Mouse (Mus musculus) liver, embryonic 14.5 days (tissue): ENCODE measurements around the gene Lhfpl2. TPM values are rescaled to one million over a fixed set of nuclear protein-coding genes. Genes with fewer than 3 reads are reported as not detected.
A peak's percentile ranks its signal among the peaks of the same experiment; 100 is the strongest.

Experiments used
- ATAC-seq: fragments of 200-750 bp; cut with Nextera tagmentation; 2 replicates; pipeline ENCODE4 v1.8.0; 2017; ENCODE audit warnings: moderate number of reproducible peaks, mild to moderate bottlenecking, moderate library complexity; ENCODE audit not compliant: insufficient read depth
- DNase-seq, 3 experiments: peaks; one replicate each; pipeline ENCODE4 v3.0.0-alpha.2; 2012 to 2013; ENCODE audit warnings: low read depth in 3 of 3, low spot score in 3 of 3
- H3K27ac ChIP-seq: fragments of 300-500 bp; sonication (generic); 2 replicates; pipeline ENCODE4 v1.5.1; 2014; ENCODE audit warnings: moderate library complexity, mild to moderate bottlenecking, control low read depth, inconsistent platforms
- H3K27me3 ChIP-seq: fragments of 300-500 bp; sonication (generic); 2 replicates; pipeline ENCODE4 v1.6.1; 2014; ENCODE audit warnings: mild to moderate bottlenecking, low read length, moderate library complexity; ENCODE audit not compliant: control insufficient read depth, insufficient read depth
- H3K36me3 ChIP-seq: fragments of 300-500 bp; sonication (generic); replicated peaks from 2 replicates; pipeline ENCODE4 v1.6.1; 2014; ENCODE audit warnings: low read depth; ENCODE audit not compliant: control insufficient read depth, insufficient read depth
- H3K4me1 ChIP-seq, 2 experiments: fragments of 200-500 bp in 1 of 2; fragments of 300-500 bp in 1 of 2; sonication (generic) in 1 of 2; replicated peaks; 2 replicates each; pipeline ENCODE4 v1.6.1; 2012 to 2014; ENCODE audit warnings: antibody characterized with exemption in 1 of 2, inconsistent platforms in 1 of 2, low read length in 1 of 2; ENCODE audit not compliant: control insufficient read depth in 2 of 2, insufficient read depth in 2 of 2
- H3K4me2 ChIP-seq: fragments of 300-500 bp; sonication (generic); 2 replicates; pipeline ENCODE4 v1.6.1; 2014; ENCODE audit warnings: low read depth, mild to moderate bottlenecking, control low read depth, moderate library complexity
- H3K4me3 ChIP-seq, 2 experiments: fragments of 200-500 bp in 1 of 2; fragments of 300-500 bp in 1 of 2; sonication (generic) in 1 of 2; 2 replicates each; pipeline ENCODE4 v1.5.1; 2012 to 2014; ENCODE audit warnings: low read depth in 2 of 2, low read length in 2 of 2, mild to moderate bottlenecking in 2 of 2, control low read depth in 1 of 2, inconsistent platforms in 1 of 2, moderate library complexity in 1 of 2; ENCODE audit not compliant: insufficient read depth in 1 of 2
- H3K9ac ChIP-seq: fragments of 300-500 bp; sonication (generic); replicated peaks from 2 replicates; pipeline ENCODE4 v1.6.1; 2014; ENCODE audit warnings: mild to moderate bottlenecking, control low read depth, moderate library complexity
- H3K9me3 ChIP-seq: fragments of 300-500 bp; sonication (generic); 2 replicates; pipeline ENCODE4 v1.6.1; 2016; ENCODE audit warnings: low read length, mixed read lengths; ENCODE audit not compliant: control insufficient read depth
- CTCF ChIP-seq: IDR thresholded peaks from 2 replicates; pipeline ENCODE4 v1.5.1; 2016; ENCODE audit warnings: antibody characterized with exemption, low read depth, control low read depth
- EP300 ChIP-seq: IDR thresholded peaks from 2 replicates; pipeline ENCODE4 v1.6.1; 2016; ENCODE audit warnings: antibody characterized with exemption, low read depth
- WGBS: fragments of 180-500 bp; shearing (Covaris S2); extraction: QIAGEN DNeasy Blood & Tissue Kit; methylation state at CpG from one replicate; pipeline ENCODE4 v1.1.7; 2014; ENCODE audit not compliant: insufficient replicate concordance; 5-methylcytosine and 5-hydroxymethylcytosine counted together
- polyA plus RNA-seq, 2 experiments: library from polyadenylated mRNA; depleted of rRNA in 1 of 2; stranded (reverse) in 1 of 2; unstranded in 1 of 2; fragments of >200 nt; fragmentation: Nextera tagmentation in 1 of 2; extraction: Ambion mirVana in 1 of 2; gene quantifications; 2 replicates each; pipeline versions ENCODE4 v1.2.1 to v1.2.3; 2012 to 2014

Lhfpl2 gene
- polyA plus RNA-seq, 2 experiments: 2.4 to 3.2 TPM

DNA sequence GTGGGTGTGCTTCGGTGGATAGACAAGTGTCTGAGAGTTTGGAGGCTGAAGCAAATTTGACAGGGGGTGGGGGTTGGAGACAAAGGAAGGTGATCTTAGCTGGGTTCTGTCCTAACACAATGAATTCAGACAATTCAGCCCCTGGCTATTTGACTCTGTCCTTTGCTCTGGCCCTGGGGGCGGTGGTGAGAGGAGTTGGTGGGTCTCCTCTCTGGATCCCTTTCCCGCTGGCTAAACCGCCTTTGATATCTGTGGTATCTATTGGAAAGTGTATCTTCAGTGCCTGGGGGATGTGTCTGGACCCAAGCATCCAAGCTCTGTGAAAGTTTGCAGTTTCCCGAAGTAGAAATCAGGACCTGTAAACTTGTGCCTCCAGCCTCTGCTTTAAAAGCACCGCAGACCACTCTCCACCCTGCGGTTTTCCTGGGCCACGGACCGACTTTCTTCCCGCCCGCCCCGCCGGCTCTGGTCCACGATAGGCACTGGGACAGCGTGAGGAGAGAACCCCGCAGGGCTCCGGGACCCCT is 497 bp upstream of the Lhfpl2 start:
- Histone ChIP-seq H3K27me3 (peaks cover 46% of the 10 kb centered on the region), H3K4me3 (peak overlapping the region; percentile 7 to 58), H3K4me1 (no peaks in the 10 kb centered on the region), H3K9me3 (no peaks in the 10 kb centered on the region), H3K27ac (no peak overlapping the region), H3K9ac (no peak overlapping the region), H3K36me3 (no peaks in the 10 kb centered on the region), H3K4me2 (peak overlapping the region; percentile 65)
- 4% methylated on average over 17 of the region's 17 CpGs for whole genome bisulfite sequencing
- no peak for TF ChIP-seq CTCF
- no peak for TF ChIP-seq EP300
- ATAC-seq (no peak), DNase-seq (no peak)

DNA sequence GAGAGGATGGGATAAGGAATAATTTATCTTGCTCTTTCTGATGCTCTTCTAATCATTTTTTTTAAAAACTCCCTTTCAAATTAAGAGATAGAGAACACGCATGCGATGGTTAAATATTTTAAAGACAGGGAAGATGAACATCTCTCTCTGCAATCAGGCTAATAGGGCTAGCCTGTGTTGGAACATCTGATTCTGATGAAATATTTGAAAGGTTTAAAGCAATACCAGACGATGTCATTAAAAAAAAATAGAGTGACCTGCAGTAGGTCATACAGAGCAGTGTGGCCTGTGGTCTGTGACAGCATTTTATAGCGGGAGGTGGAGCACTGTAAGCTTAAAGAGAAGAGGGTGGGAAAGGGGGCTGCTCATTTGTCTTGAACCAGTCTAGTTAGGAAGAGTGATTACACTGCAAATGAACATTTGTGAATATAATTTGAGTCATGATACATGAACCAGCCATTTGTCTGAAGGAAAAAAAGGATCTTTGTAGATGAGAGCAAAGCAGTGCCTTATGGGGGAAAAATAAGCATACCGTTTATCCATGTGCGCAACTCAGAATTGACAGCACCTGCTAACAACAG is 1.1 kb downstream of the Lhfpl2 start:
- Histone ChIP-seq H3K36me3 (no peaks in the 10 kb centered on the region), H3K9me3 (no peaks in the 10 kb centered on the region), H3K4me2 (peak overlapping the region; percentile 65), H3K9ac (no peak overlapping the region), H3K27me3 (peaks cover 46% of the 10 kb centered on the region), H3K4me1 (peaks cover 0 to 10% of the 10 kb centered on the region in 2 experiments; a peak in 2 of 4 replicates), H3K27ac (no peak overlapping the region), H3K4me3 (peak overlapping the region in 1 of 2 experiments; percentile 58; a peak in 1 of 4 replicates)
- ATAC-seq (no peak), DNase-seq (no peak)
- no peak for TF ChIP-seq CTCF
- TF ChIP-seq EP300: no peak
- 41% methylated on average over 6 of the region's 6 CpGs for WGBS

DNA sequence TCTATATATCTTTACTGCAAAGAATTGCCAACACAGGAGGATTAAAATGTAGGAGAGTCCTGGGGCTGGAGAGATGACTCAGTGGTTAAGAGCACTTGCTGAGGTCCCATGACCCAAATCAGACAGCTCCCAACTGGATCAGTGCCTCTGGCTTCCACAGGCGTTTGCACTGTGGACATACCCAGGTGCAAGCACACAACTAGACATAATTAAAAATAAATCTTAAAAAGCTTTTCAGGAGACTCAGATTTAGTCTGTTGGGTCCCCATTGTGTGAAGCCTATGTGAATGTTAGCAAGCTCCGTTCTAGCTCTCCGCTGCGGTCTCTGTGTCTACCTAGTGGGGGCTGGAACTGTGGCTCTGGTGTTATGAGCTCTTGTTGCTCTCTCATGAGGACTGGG is 1.8 kb downstream of the Lhfpl2 start:
- 78% methylated on average over 4 of the region's 4 CpGs for WGBS
- ATAC-seq: no peak
- Histone ChIP-seq H3K9ac (no peak overlapping the region), H3K36me3 (no peaks in the 10 kb centered on the region), H3K27ac (no peak overlapping the region), H3K4me2 (no peak overlapping the region), H3K9me3 (no peaks in the 10 kb centered on the region), H3K27me3 (peaks cover 46% of the 10 kb centered on the region), H3K4me3 (no peak overlapping the region), H3K4me1 (peaks cover 0 to 10% of the 10 kb centered on the region in 2 experiments; a peak in 2 of 4 replicates)
- DNase-seq: no peak
- TF ChIP-seq CTCF: no peak

DNA sequence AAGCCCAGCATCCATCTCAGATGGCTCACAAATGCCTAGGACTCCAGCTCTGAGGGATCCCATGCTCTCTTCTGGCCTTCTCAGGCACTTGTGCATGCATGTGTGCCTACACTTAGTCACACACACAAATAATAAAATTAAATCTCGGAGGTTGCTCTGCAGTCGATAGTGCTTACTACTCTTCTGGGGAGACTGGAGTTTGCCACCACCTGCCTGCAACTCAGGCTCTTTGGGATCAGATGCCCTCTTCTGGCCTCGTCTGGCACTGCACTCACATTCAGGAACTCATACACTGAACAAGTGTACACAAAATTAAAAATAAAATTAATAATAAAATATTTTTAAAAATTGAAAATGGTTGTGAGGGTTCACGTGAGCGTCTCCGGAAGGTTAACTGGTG is 2.2 kb downstream of the Lhfpl2 start:
- Histone ChIP-seq H3K9me3 (no peaks in the 10 kb centered on the region), H3K4me2 (no peak overlapping the region), H3K9ac (no peak overlapping the region), H3K27ac (no peak overlapping the region), H3K36me3 (no peaks in the 10 kb centered on the region), H3K4me1 (peaks cover 0 to 10% of the 10 kb centered on the region in 2 experiments; a peak in 2 of 4 replicates), H3K4me3 (no peak overlapping the region), H3K27me3 (peaks cover 45% of the 10 kb centered on the region)
- WGBS: 57% methylated on average over 6 of the region's 6 CpGs
- DNase-seq (no peak), ATAC-seq (no peak)
- TF ChIP-seq CTCF: peak; percentile 61
- no peak for TF ChIP-seq EP300

DNA sequence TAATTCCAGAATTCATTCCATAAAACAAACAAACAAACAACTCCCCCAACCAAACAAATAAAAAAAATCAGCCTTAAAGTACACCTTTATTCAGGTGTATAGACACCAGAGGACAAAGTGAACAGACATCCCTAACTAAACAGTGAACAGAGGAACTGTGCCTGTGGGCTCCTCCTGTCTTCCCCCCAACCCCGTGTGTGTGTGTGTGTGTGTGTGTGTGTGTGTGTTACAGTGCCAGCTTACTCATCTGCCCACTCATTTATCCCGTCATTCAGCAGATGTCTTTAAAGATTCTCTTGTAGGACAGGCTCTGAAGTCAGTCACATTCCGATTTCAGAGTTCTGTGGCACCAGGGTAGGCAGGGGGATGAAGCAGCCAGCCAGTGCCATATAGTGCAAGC is 2.9 kb downstream of the Lhfpl2 start:
- Histone ChIP-seq H3K27me3 (peaks cover 40% of the 10 kb centered on the region), H3K36me3 (no peaks in the 10 kb centered on the region), H3K4me3 (no peak overlapping the region), H3K27ac (no peak overlapping the region), H3K4me1 (peaks cover 0 to 10% of the 10 kb centered on the region in 2 experiments; a peak in 2 of 4 replicates), H3K4me2 (no peak overlapping the region), H3K9me3 (no peaks in the 10 kb centered on the region), H3K9ac (no peak overlapping the region)
- TF ChIP-seq EP300: no peak
- no peak for TF ChIP-seq CTCF
- WGBS: 39% methylated on average over 3 of the region's 3 CpGs
- DNase-seq: no peak
- ATAC-seq: no peak
